Mouse (Mus musculus): ENCODE measurements around the gene Cebpe.

Cebpe gene

GRCm38 (mm10) chr14:54676290-54676689, 35.7 kb downstream of the Cebpe start:
- DNase-seq (ENCODE audit: low read depth, low spot score) = no peak

- DNase-seq (ENCODE audit: low read depth, low spot score) = no peak
Observed at GRCm38 (mm10) chr14:54674317-54674716, 37.7 kb downstream of the Cebpe start.

DNA sequence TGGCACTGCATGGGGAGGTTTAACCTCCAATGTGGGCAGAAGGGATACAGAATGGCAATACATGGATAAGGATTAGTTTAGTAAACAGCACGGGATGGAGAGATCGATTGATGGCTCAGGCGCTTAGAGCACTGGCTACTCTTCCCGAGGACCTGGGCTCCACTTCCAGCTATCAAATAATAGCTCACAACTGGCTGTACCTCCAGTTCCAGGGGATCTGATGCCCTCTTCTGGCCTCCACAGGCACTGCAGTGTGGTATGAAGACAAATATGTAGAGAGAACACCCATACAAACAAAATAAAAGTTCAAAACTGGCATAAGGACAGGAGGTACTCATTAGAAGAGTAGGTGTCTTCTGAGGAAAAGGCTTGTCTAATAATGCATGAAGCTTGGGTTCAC, 42.6 kb downstream of the Cebpe start:
- DNase-seq (ENCODE audit: low read depth, low spot score) = peak; percentile 55

GRCm38 (mm10) chr14:54664477-54665222, 47.3 kb downstream of the Cebpe start:
- DNase-seq (ENCODE audit: low read depth, low spot score) = no peak

Measured in A20 (cell line).